Mouse (Mus musculus) G1E (cell line): ENCODE data around the gene Opa1. TPM values are rescaled to one million over a fixed set of nuclear protein-coding genes. Genes with fewer than 3 reads are reported as not detected.
A peak's percentile ranks its signal among the peaks of the same experiment; 100 is the strongest.

ENCODE experiments used
- ATAC-seq: 2 replicates; pipeline ENCODE4 v1.8.0; 2016; ENCODE audit warnings: mild to moderate bottlenecking; ENCODE audit not compliant: insufficient number of reproducible peaks, poor library complexity, low FRiP score, severe bottlenecking; ENCODE audit errors: extremely low read depth
- DNase-seq: peaks from one replicate; pipeline ENCODE4 v3.0.0; 2012; ENCODE audit warnings: low spot score
- H3K27me3 ChIP-seq: 2 replicates; pipeline ENCODE4 v1.6.1; 2012; ENCODE audit warnings: mild to moderate bottlenecking, low read length, inconsistent platforms; ENCODE audit not compliant: insufficient read depth
- H3K36me3 ChIP-seq: replicated peaks from 2 replicates; pipeline ENCODE3; 2012; ENCODE audit warnings: mild to moderate bottlenecking, inconsistent platforms
- H3K4me1 ChIP-seq: 2 replicates; pipeline ENCODE4 v1.6.1; 2012; ENCODE audit warnings: low read depth, low read length, inconsistent platforms, mixed read lengths; ENCODE audit not compliant: insufficient read depth
- H3K4me3 ChIP-seq: 2 replicates; pipeline ENCODE4 v1.5.1; 2012; ENCODE audit warnings: low read depth, mild to moderate bottlenecking, inconsistent platforms, low read length, moderate library complexity, mixed read lengths
- H3K9me3 ChIP-seq: replicated peaks from 2 replicates; pipeline ENCODE4 v1.6.1; 2012; ENCODE audit warnings: inconsistent platforms
- CTCF ChIP-seq: IDR thresholded peaks from 2 replicates; pipeline ENCODE4 v1.5.1; 2012; ENCODE audit warnings: low read depth, low read length, inconsistent platforms, mixed read lengths
- GATA1 ChIP-seq: IDR thresholded peaks from 2 replicates; pipeline ENCODE4 v1.6.1; 2012; ENCODE audit warnings: borderline replicate concordance, low read length, inconsistent platforms, mixed read lengths
- GATA2 ChIP-seq: IDR thresholded peaks from 2 replicates; pipeline ENCODE4 v1.6.1; 2012; ENCODE audit warnings: low read depth, low read length, inconsistent platforms, borderline replicate concordance
- POLR2AphosphoS5 ChIP-seq: IDR thresholded peaks from 2 replicates; pipeline ENCODE4 v1.6.1; 2012; ENCODE audit warnings: low read depth, low read length, inconsistent platforms; ENCODE audit not compliant: insufficient replicate concordance
- TAL1 ChIP-seq: conservative IDR thresholded peaks from 2 replicates; pipeline ENCODE4 v1.6.1; 2012; ENCODE audit warnings: low read depth, low read length, inconsistent platforms, mixed read lengths
- polyA plus RNA-seq: library from polyadenylated mRNA; stranded (reverse); fragments of >175 nt; gene quantifications from 2 replicates; pipeline ENCODE4 v1.2.3, GENCODE M21; 2012
- total RNA-seq, 2 experiments: library from RNA; stranded (forward) in 1 of 2; stranded (reverse) in 1 of 2; fragments of 200-1000 nt in 1 of 2; fragments of >200 nt in 1 of 2; fragmentation: Nextera tagmentation in 1 of 2; gene quantifications; 2 replicates each; pipeline ENCODE4 v1.2.3; 2014 to 2017

The Opa1 gene
- total RNA-seq (2014; fragmentation: Nextera tagmentation) (85.2 and 92.2 TPM in 2 replicates), total RNA-seq (2017) (93.8 and 108 TPM in 2 replicates), polyA plus RNA-seq (25.5 and 27.0 TPM in 2 replicates)

GRCm38 (mm10) chr16:29579167-29579786 lies at the start of gene Opa1:
Gene Opa1 (plus strand): TSS chr16:29579334.
- ATAC-seq (peak; percentile 97), DNase-seq (peak; percentile 84)
- no peaks in the 10 kb centered on the region for H3K9me3 ChIP-seq
- H3K4me1 ChIP-seq: peaks cover 8% of the 10 kb centered on the region
- H3K27me3 ChIP-seq: peaks cover 6% of the 10 kb centered on the region; the same call in 1 of the 2 replicates
- H3K36me3 ChIP-seq: peaks cover 5% of the 10 kb centered on the region
- TF ChIP-seq POLR2AphosphoS5: no peak
- no peak for TF ChIP-seq GATA1
- TF ChIP-seq TAL1: no peak
- no peak for TF ChIP-seq CTCF
- H3K4me3 ChIP-seq: peak within 1 kb of the TSS; percentile 98

GRCm38 (mm10) chr16:29533641-29534040 lies 45.5 kb upstream of the Opa1 start:
- ATAC-seq (no peak), DNase-seq (no peak)
- TF ChIP-seq GATA2: no peak
- TF ChIP-seq CTCF: no peak
- TF ChIP-seq TAL1: no peak
- no peak for TF ChIP-seq POLR2AphosphoS5
- no peak for TF ChIP-seq GATA1
- no peak overlapping the region for H3K4me3 ChIP-seq
- H3K4me1 ChIP-seq: no peaks in the 10 kb centered on the region
- H3K27me3 ChIP-seq: no peaks in the 10 kb centered on the region
- H3K9me3 ChIP-seq: no peaks in the 10 kb centered on the region
- H3K36me3 ChIP-seq: no peaks in the 10 kb centered on the region

GRCm38 (mm10) chr16:29535866-29536265 lies 43.3 kb upstream of the Opa1 start:
- Histone ChIP-seq H3K4me1 (no peaks in the 10 kb centered on the region), H3K27me3 (no peaks in the 10 kb centered on the region), H3K4me3 (no peak overlapping the region), H3K36me3 (no peaks in the 10 kb centered on the region), H3K9me3 (no peaks in the 10 kb centered on the region)
- TF ChIP-seq GATA2 (no peak), TAL1 (no peak), GATA1 (no peak), CTCF (no peak), POLR2AphosphoS5 (no peak)
- no peak for ATAC-seq
- no peak for DNase-seq

GRCm38 (mm10) chr16:29536411-29537204 lies 42.5 kb upstream of the Opa1 start:
- no peak overlapping the region for H3K4me3 ChIP-seq
- DNase-seq (no peak), ATAC-seq (no peak)
- no peak for TF ChIP-seq CTCF
- TF ChIP-seq TAL1: no peak
- no peak for TF ChIP-seq POLR2AphosphoS5
- no peak for TF ChIP-seq GATA2
- no peak for TF ChIP-seq GATA1
- H3K4me1 ChIP-seq: no peaks in the 10 kb centered on the region
- no peaks in the 10 kb centered on the region for H3K36me3 ChIP-seq
- peaks cover 5% of the 10 kb centered on the region; the same call in 1 of the 2 replicates for H3K27me3 ChIP-seq
- H3K9me3 ChIP-seq: no peaks in the 10 kb centered on the region

- H3K27me3 ChIP-seq: peaks cover 5% of the 10 kb centered on the region; the same call in 1 of the 2 replicates
- H3K4me1 ChIP-seq: no peaks in the 10 kb centered on the region
- no peak for ATAC-seq
- H3K9me3 ChIP-seq: no peaks in the 10 kb centered on the region
- TF ChIP-seq GATA2: no peak
- no peak for DNase-seq
- no peaks in the 10 kb centered on the region for H3K36me3 ChIP-seq
- no peak overlapping the region for H3K4me3 ChIP-seq
These were observed 39.2 kb upstream of the Opa1 start for GRCm38 (mm10) chr16:29539906-29540305.

GRCm38 (mm10) chr16:29541261-29541683 lies 37.9 kb upstream of the Opa1 start:
- ATAC-seq (no peak), DNase-seq (no peak)
- TF ChIP-seq GATA1 (no peak), GATA2 (no peak), CTCF (no peak), POLR2AphosphoS5 (no peak), TAL1 (no peak)
- no peaks in the 10 kb centered on the region for H3K9me3 ChIP-seq
- H3K4me3 ChIP-seq: no peak overlapping the region
- H3K36me3 ChIP-seq: no peaks in the 10 kb centered on the region
- no peaks in the 10 kb centered on the region for H3K4me1 ChIP-seq
- H3K27me3 ChIP-seq: peaks cover 5% of the 10 kb centered on the region; the same call in 1 of the 2 replicates
